Mouse (Mus musculus) hindbrain, embryonic 15.5 days (tissue): ENCODE data around the gene C1rl. TPM values are rescaled to one million over a fixed set of nuclear protein-coding genes. Genes with fewer than 3 reads are reported as not detected.
"Not testable (repeated sequence)": the region's sequence is repeated elsewhere in the genome, so short reads cannot be mapped to it uniquely, and the experiment has no call there.

Experiments
- ATAC-seq: fragments of 200-750 bp; cut with Nextera tagmentation; 2 replicates; pipeline ENCODE4 v1.8.0; 2017; ENCODE audit warnings: low read depth, moderate number of reproducible peaks, moderate TSS enrichment; ENCODE audit not compliant: low FRiP score
- H3K27ac ChIP-seq: fragments of 300-500 bp; sonication (generic); replicated peaks from 2 replicates; pipeline ENCODE4 v1.5.1; 2015; ENCODE audit warnings: mild to moderate bottlenecking, inconsistent platforms
- H3K27me3 ChIP-seq: fragments of 300-500 bp; sonication (generic); 2 replicates; pipeline ENCODE4 v1.6.1; 2015; ENCODE audit warnings: control low read depth, inconsistent platforms
- H3K36me3 ChIP-seq: fragments of 300-500 bp; sonication (generic); 2 replicates; pipeline ENCODE4 v1.6.1; 2015; ENCODE audit warnings: control low read depth, inconsistent platforms
- H3K4me1 ChIP-seq: fragments of 300-500 bp; sonication (generic); replicated peaks from 2 replicates; pipeline ENCODE4 v1.6.1; 2015; ENCODE audit warnings: control low read depth, inconsistent platforms
- H3K4me2 ChIP-seq: fragments of 300-500 bp; sonication (generic); 2 replicates; pipeline ENCODE4 v1.6.1; 2015; ENCODE audit warnings: moderate library complexity, mild to moderate bottlenecking, inconsistent platforms
- H3K4me3 ChIP-seq: fragments of 300-500 bp; sonication (generic); 2 replicates; pipeline ENCODE4 v1.5.1; 2015; ENCODE audit warnings: mild to moderate bottlenecking, inconsistent platforms
- H3K9ac ChIP-seq: fragments of 300-500 bp; sonication (generic); 2 replicates; pipeline ENCODE4 v1.6.1; 2015; ENCODE audit warnings: inconsistent platforms
- H3K9me3 ChIP-seq: fragments of 300-500 bp; sonication (generic); 2 replicates; pipeline ENCODE4 v1.6.1; 2016; ENCODE audit warnings: control low read depth, inconsistent platforms
- WGBS: fragments of 180-500 bp; shearing (Covaris S2); methylation state at CpG from one replicate; pipeline ENCODE4 v1.1.7; 2015; 5-methylcytosine and 5-hydroxymethylcytosine counted together
- polyA plus RNA-seq: library from polyadenylated mRNA; unstranded; fragments of >200 nt; fragmentation: Nextera tagmentation; extraction: Ambion mirVana; gene quantifications from 2 replicates; pipeline ENCODE4 v1.2.1, GENCODE M21; 2015

Gene C1rl
- polyA plus RNA-seq, 1 experiment from 2014 or later, result 0.22 TPM

DNA sequence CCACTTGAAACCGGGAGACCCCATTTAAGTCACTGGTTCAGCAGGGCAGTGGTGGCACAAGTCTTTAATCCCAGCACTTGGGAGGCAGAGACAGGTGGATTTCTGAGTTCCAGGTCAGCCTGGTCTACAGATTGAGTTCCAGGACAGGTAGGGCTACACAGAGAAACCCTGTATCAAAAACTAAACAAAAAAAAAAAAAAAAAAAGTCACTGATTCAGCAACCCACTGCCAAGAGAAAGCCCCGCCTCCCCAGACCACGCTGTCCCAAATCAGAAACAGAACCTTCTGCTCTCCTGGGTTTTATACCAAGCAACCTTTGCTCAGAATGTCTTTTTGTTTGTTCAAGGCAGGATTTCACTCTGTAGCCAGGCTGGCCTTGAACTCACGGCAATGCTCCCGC is 16.3 kb downstream of the C1rl start:
- H3K9ac ChIP-seq, H3K36me3 ChIP-seq, H3K4me2 ChIP-seq, H3K4me3 ChIP-seq, H3K9me3 ChIP-seq, H3K4me1 ChIP-seq, ATAC-seq, H3K27me3 ChIP-seq, H3K27ac ChIP-seq: not testable (repeated sequence)
- whole genome bisulfite sequencing, result 85% methylated on average over 5 of the region's 5 CpGs

DNA sequence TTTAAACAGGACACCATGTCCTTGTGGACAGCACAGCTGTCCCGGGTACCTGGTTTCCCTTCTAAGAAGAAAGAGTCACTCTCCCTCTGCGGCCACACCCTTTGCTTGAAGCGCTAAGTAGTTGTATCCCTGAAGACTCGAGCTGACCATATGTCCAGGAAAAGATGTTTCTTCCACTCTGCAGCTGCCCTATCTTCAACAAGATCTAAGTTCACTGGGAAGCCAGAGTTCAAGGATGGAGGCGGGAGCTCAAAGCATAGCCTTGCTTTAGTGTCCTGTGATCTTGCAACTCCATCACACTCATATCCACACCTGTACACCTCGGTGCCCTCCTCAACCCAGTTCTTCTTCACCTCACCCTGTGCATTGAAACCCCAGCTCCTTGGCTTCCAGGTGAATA is 19.0 kb downstream of the C1rl start:
- ATAC-seq, result no peak
- H3K9ac ChIP-seq, result no peak overlapping the region
- H3K27ac ChIP-seq, result no peak overlapping the region
- H3K36me3 ChIP-seq, result no peaks in the 10 kb centered on the region
- no peaks in the 10 kb centered on the region for H3K27me3 ChIP-seq
- H3K4me1 ChIP-seq, result no peaks in the 10 kb centered on the region
- no peak overlapping the region for H3K4me2 ChIP-seq
- 73% methylated on average over 6 of the region's 6 CpGs for WGBS
- no peaks in the 10 kb centered on the region for H3K9me3 ChIP-seq
- no peak overlapping the region for H3K4me3 ChIP-seq

DNA sequence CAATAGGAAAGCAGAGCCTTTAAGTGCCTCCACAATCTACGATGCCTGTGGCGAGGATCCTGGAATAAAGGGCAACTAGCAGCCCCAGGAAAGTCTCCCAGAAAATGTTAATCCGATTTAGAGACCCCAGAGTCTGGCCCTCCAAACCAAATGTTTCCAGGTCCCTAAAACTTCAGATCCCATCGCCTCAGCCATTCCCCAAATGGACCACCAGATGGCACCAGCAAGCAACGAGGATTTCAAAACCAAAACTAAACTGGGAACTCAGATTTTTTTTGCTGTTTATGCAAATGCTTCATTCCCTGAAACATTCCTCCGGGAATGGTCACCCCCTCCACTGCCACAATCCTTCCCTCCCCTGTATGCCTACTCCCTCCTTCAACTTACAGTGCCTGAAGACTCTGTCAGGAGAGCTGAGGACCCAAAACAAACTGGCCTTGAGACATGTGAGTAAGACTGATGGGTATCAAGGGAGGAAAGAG is 19.5 kb downstream of the C1rl start, which contains the start of gene C1ra:
Gene C1ra (plus strand): TSS at position 51 of the 482 bp plus-strand sequence.
- H3K27me3 ChIP-seq, result no peaks in the 10 kb centered on the region
- peak within 1 kb of the TSS; percentile 43 for H3K4me2 ChIP-seq
- 14% methylated on average over 6 of the region's 6 CpGs for WGBS
- ATAC-seq, result no peak
- H3K36me3 ChIP-seq, result no peaks in the 10 kb centered on the region
- no peak within 1 kb of the TSS for H3K4me3 ChIP-seq
- H3K9me3 ChIP-seq, result no peaks in the 10 kb centered on the region
- no peaks in the 10 kb centered on the region for H3K4me1 ChIP-seq
- H3K27ac ChIP-seq, result no peak within 1 kb of the TSS
- H3K9ac ChIP-seq, result no peak within 1 kb of the TSS

DNA sequence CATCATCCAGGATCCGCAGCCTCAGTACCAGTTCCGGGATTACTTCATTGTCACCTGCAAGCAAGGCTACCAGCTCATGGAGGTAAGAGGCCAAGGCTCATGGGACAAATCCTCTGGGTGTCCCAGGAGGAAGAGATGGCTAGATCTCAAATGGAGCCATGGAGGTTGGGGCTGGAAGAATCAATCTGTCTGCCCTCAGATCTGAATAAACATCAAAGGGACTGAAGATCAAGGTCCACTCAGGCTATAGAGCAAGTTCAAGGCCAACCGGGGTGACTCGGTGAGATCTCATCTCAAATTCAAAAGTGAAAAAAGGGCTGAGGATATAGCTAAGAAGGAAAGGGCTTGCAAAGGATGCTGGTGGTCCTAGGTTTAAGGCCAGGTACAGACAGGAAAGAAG is 24.8 kb downstream of the C1rl start:
- not testable (repeated sequence) for H3K27me3 ChIP-seq, ATAC-seq

DNA sequence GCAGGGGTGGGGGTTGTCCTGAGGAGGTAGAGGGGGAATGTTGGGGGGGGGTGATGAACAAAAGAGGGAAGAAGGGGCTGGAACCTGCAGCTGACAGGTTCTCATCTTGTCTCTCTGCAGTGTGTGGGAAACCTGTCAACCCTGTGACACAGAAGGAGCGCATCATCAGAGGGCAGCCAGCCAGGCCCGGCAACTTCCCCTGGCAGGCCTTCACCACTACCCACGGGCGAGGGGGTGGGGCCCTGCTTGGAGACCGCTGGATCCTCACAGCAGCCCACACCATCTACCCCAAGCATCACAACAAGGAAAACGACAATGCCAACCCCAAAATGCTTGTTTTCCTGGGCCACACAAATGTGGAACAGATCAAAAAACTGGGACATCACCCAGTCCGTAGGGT is 29.2 kb downstream of the C1rl start:
- 65% methylated on average over 7 of the region's 7 CpGs for WGBS
- not testable (repeated sequence) for H3K9me3 ChIP-seq, H3K4me1 ChIP-seq, ATAC-seq, H3K4me2 ChIP-seq, H3K27ac ChIP-seq, H3K27me3 ChIP-seq, H3K9ac ChIP-seq, H3K36me3 ChIP-seq, H3K4me3 ChIP-seq

More for the DNA sequence above, 24.8 kb downstream of the C1rl start:
- H3K36me3 ChIP-seq, H3K4me2 ChIP-seq, H3K4me1 ChIP-seq, H3K9ac ChIP-seq, H3K27ac ChIP-seq, H3K4me3 ChIP-seq, H3K9me3 ChIP-seq: not testable (repeated sequence)
- WGBS, result 98% methylated on average over 4 of the region's 4 CpGs

DNA sequence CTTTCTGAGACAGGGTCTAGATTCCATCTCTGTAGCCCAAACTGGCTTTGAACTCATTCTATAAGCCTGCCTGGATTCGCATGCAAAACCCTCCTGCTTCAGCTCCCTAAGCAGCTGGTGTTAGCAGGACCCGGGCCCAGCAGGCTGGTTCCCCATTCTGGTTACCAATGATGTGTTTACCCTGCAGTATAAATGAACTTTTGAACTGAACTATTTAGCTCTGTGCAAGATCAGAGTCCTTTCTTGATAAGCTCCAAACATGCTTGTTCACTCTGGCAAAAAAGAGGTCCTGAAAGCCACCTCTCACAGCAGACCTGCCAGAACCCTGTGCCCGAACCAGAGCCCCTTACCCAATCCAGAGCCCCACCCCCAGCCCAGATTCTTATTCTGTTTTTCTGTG is 35.0 kb downstream of the C1rl start:
- H3K4me1 ChIP-seq, result no peaks in the 10 kb centered on the region
- no peak overlapping the region for H3K27ac ChIP-seq
- no peaks in the 10 kb centered on the region for H3K27me3 ChIP-seq
- no peak overlapping the region for H3K9ac ChIP-seq
- no peak for ATAC-seq
- 82% methylated on average over 3 of the region's 3 CpGs for WGBS
- no peak overlapping the region for H3K4me2 ChIP-seq
- H3K4me3 ChIP-seq, result no peak overlapping the region
- no peaks in the 10 kb centered on the region for H3K9me3 ChIP-seq
- H3K36me3 ChIP-seq, result no peaks in the 10 kb centered on the region

DNA sequence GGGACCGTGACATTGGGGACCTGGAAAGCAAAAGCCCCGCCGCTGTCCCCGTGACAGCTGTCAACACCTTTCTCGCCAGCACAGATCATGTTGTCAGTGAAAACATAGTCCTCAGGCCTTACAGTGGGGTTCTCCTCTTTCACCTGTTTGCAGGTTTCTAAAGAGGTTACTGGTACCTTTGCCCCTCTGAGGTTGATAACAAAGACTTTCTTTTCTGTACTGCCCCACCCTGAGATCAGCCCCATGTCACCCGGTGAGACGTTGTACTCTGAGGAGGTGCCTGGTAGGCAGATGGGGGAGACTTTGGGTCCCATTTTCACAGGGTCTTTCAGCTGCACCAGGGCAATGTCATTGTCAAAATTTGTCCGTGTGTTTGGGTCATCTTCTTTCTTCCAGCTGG is 38.2 kb downstream of the C1rl start:
- H3K4me1 ChIP-seq, result no peaks in the 10 kb centered on the region
- H3K4me2 ChIP-seq, result no peak overlapping the region
- no peak for ATAC-seq
- no peaks in the 10 kb centered on the region for H3K36me3 ChIP-seq
- no peak overlapping the region for H3K4me3 ChIP-seq
- WGBS, result 90% methylated on average over 8 of the region's 8 CpGs
- no peak overlapping the region for H3K9ac ChIP-seq
- H3K9me3 ChIP-seq, result no peaks in the 10 kb centered on the region
- no peaks in the 10 kb centered on the region for H3K27me3 ChIP-seq
- H3K27ac ChIP-seq, result no peak overlapping the region

DNA sequence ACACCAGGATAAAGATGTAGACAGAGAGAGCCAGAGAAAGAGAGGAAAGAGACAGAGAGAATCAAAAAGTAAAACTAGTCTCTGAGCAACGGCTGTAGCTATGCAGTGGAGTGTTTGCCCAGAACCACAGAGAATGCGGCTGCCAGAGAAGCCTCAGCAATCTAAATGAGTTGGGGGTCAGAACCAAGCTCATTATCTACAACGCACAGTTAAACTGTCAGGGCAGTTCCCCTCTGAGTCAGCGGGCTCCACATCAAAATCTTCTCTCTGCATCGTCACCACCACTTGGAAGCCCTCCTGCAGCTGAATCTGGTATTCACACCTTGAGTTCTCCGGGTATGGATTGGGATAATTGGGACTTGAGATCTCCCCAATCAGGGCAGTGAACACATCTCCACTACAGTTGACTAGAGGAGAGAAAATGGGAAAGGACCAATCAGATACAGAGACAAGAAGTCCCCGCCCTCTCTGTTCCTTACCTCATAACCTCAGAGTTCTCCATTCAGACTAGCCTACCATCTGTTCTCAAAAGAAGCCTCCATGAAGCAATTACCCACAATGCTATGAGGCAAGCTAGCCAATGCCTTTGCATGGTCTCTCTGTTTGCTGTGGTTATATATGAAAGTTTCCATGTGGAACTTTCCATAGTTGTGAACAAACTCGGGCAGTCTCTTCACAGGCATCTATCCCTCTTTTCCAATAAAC is 43.4 kb downstream of the C1rl start:
- not testable (repeated sequence) for H3K4me1 ChIP-seq, H3K4me2 ChIP-seq, H3K4me3 ChIP-seq, H3K27ac ChIP-seq, ATAC-seq, H3K9ac ChIP-seq, H3K36me3 ChIP-seq, H3K27me3 ChIP-seq, H3K9me3 ChIP-seq
- 87% methylated on average over 8 of the region's 8 CpGs for WGBS

DNA sequence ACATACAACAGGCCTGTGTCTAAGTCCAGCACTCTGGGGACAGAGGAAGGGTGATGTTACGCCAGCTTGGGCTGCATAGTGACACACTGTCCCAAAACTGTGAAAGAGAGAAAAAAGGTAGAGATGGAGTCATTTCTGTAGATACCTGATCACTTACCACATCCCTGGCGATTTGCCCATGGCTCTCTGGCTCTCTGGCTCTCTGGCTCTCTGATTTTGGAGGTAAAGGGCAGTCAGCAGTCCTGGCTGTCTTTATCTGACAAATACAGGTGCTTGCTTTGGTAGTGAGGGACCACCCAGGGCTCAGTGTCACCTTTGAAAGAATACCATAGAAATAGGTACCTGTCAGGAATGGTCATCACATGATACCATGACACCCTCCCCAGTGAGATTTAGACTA is 48.3 kb downstream of the C1rl start:
- not testable (repeated sequence) for H3K9ac ChIP-seq, H3K4me2 ChIP-seq, H3K36me3 ChIP-seq, H3K27ac ChIP-seq, H3K4me1 ChIP-seq, H3K27me3 ChIP-seq, ATAC-seq, H3K9me3 ChIP-seq, H3K4me3 ChIP-seq
- WGBS, result 85% methylated on average over 2 of the region's 2 CpGs

DNA sequence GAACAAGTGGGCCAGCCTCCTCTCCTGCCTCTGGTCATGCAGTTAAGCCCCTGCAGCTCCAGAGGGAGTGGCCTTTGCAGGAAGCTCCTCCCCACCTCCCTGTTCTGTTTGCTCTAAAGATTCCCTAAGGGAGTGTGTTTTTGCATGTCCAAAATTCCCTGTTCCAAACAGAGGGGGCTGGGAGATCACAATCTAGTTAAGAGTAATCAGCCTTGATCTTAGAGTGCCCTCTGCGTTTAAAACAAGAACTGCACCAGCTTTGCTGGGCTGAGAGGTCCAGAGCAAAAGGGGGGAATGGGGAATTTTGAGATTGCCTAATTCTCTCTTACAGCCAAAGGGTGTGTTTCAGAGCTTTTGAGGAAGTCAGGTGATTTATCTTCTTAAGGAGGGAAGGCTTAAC is 49.4 kb downstream of the C1rl start, which contains the start of gene C1s1:
Gene C1s1 (minus strand): TSS at position 76 of the 400 bp plus-strand sequence.
- WGBS, result 8% methylated on average over 1 of the region's 1 CpGs
- not testable (repeated sequence) for H3K9ac ChIP-seq, H3K9me3 ChIP-seq, H3K27ac ChIP-seq, H3K4me3 ChIP-seq, H3K4me1 ChIP-seq, H3K36me3 ChIP-seq, H3K27me3 ChIP-seq, ATAC-seq, H3K4me2 ChIP-seq

DNA sequence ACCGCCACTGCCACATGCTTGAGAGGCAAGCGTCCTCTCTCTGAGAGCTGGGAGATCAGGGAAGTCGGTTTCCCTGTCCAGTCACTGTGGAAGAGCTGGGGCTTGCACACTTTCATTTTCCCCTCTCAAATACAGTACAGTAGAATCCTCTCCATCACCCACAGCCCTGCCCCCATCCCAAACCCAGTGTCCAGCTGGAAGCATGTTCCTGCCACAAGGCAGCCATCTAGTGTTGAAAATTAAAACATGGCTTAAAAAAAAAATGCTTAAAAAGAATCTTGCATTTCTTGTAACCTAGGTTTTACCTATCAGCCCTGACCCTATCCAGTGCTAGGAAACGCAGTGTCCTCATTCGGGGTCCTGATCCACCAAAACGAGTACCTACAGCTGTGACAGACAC is 51.6 kb downstream of the C1rl start:
- 87% methylated on average over 6 of the region's 6 CpGs for WGBS
- no peak overlapping the region for H3K4me2 ChIP-seq
- no peaks in the 10 kb centered on the region for H3K27me3 ChIP-seq
- no peak overlapping the region for H3K9ac ChIP-seq
- no peaks in the 10 kb centered on the region for H3K36me3 ChIP-seq
- ATAC-seq, result no peak
- no peak overlapping the region for H3K27ac ChIP-seq
- H3K9me3 ChIP-seq, result no peaks in the 10 kb centered on the region
- H3K4me3 ChIP-seq, result no peak overlapping the region
- no peaks in the 10 kb centered on the region for H3K4me1 ChIP-seq

DNA sequence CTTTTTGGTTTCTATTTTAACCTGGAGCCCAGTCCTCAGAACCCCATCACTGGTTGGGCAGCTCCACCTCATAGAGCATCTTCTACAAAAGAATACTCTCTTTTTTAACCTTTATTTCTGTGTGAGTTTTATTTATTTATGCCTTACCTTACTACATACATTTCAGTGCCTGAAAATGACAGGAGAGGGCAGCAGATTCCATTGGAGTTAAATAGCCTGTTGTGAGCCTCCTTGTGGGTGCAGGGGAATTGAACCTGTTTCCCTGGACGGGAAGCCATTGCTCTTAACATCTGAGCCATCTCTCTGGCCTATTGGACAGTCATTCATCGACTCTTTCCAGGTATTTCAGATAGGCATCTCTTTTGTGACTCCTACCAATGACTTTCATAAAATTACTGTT is 52.5 kb downstream of the C1rl start:
- ATAC-seq, result no peak
- Histone ChIP-seq H3K9me3 (no peaks in the 10 kb centered on the region), H3K4me1 (no peaks in the 10 kb centered on the region), H3K27ac (no peak overlapping the region), H3K9ac (no peak overlapping the region), H3K36me3 (no peaks in the 10 kb centered on the region), H3K4me2 (no peak overlapping the region), H3K27me3 (no peaks in the 10 kb centered on the region), H3K4me3 (no peak overlapping the region)
- 87% methylated on average over 2 of the region's 2 CpGs for WGBS

DNA sequence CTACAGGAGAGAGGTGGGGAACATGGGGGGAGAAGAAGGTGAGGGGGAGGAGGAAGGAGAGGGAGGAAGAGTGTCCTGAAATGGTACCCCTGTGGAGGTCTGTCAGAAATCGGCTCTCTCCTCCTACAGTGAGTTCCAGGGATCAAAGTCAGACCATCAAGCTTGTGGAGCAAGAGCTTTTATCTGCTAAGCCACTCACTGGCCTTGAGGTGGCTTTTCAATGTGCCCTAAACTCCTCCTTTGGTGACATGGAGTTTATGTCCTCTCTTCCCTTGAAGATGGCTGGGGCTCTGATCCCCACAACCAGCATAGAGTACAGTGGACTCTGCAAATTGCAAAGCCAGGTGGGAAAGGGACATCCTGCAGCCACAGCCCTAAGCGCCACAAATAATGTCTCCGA is 55.1 kb downstream of the C1rl start:
- WGBS, result 100% methylated on average over 2 of the region's 3 CpGs
- H3K27me3 ChIP-seq, H3K36me3 ChIP-seq, H3K9me3 ChIP-seq, H3K4me2 ChIP-seq, H3K27ac ChIP-seq, H3K9ac ChIP-seq, H3K4me3 ChIP-seq, H3K4me1 ChIP-seq, ATAC-seq: not testable (repeated sequence)
